In the genomic region with DNA sequence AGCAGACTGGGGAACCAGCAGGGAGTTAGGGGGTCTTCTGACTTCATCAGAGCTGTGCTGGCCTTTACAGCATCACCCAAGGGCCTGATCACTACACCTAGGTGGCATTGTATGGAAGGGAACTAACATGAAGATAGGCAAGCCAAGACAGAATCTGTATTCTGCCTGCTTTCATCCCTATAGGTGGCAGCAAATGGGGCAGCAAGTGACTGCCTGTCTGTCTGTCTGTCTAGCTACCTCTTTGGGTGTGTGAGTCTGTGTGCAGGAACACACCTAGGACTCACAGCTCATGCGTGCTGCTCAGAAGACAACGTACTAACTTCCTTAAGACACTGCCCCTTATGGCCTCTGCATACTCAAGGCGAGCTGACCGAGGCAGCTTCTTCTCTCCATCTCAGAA, we compare ENCODE assay signal across 9 mouse cellular contexts.
DNase-seq lines count a peak whose midpoint lies in the region; ATAC-seq and TF ChIP-seq lines count a peak whose summit lies in the region.
"Had no signal": no experiment of that assay in that cellular context is flagged by ENCODE, and none has a peak within 500 bp of the region (broad histone marks: within the 10 kb centered on the region; RNA-seq: fewer than 3 reads in every experiment).

No protein-coding gene starts in this region.

- no peak overlapping the region for H3K4me3 ChIP-seq in hindbrain, embryonic 10.5 days
- no peak overlapping the region for H3K4me3 ChIP-seq in hindbrain, embryonic 12.5 days
- H3K4me3 ChIP-seq in thymus, adult 2 months (ENCODE audit: control insufficient read depth, insufficient read depth, low read length): peak overlapping the region; percentile 5
- no peak overlapping the region for H3K4me3 ChIP-seq in stomach, embryonic 16.5 days (replicated peaks; ENCODE audit: low read length)
- no peak overlapping the region for H3K4me3 ChIP-seq in midbrain, embryonic 16.5 days (ENCODE audit: low read depth, low read length)
- H3K4me3 ChIP-seq: midbrain, embryonic 13.5 days had no signal

- TF ChIP-seq CTCF in thymus, adult 2 months (IDR thresholded peaks at IDR 0.05; ENCODE audit: borderline replicate concordance, control insufficient read depth, extremely low read depth, insufficient read depth, low read length, poor library complexity): no peak

- H3K27me3 ChIP-seq in hindbrain, embryonic 10.5 days (ENCODE audit: insufficient read depth, poor library complexity, severe bottlenecking): peaks cover 13% of the 10 kb centered on the region
- H3K27me3 ChIP-seq in hindbrain, embryonic 12.5 days: no peaks in the 10 kb centered on the region
- no peaks in the 10 kb centered on the region for H3K27me3 ChIP-seq in thymus, adult 2 months (ENCODE audit: control insufficient read depth, insufficient read depth, low read length)
- no peaks in the 10 kb centered on the region for H3K27me3 ChIP-seq in stomach, embryonic 16.5 days (ENCODE audit: control insufficient read depth, insufficient read depth, low read length)
- no peaks in the 10 kb centered on the region for H3K27me3 ChIP-seq in midbrain, embryonic 16.5 days (ENCODE audit: control insufficient read depth, insufficient read depth, low read depth, low read length)
- H3K27me3 ChIP-seq: midbrain, embryonic 13.5 days had no signal

- TF ChIP-seq POLR2A in thymus, adult 2 months (IDR thresholded peaks at IDR 0.05; ENCODE audit: control insufficient read depth, extremely low read depth, insufficient read depth, low read length, poor library complexity): no peak

- WGBS in hindbrain, embryonic 10.5 days: 88% methylated on average over 4 of the region's 4 CpGs
- WGBS in hindbrain, embryonic 12.5 days: 74% methylated on average over 4 of the region's 4 CpGs
- WGBS in thymus, adult 2 months: 21% methylated on average over 4 of the region's 4 CpGs
- WGBS in stomach, embryonic 16.5 days: 54% methylated on average over 4 of the region's 4 CpGs
- 84% methylated on average over 4 of the region's 4 CpGs for WGBS in midbrain, embryonic 16.5 days

- no peak overlapping the region for H3K4me2 ChIP-seq in hindbrain, embryonic 12.5 days (replicated peaks)
- H3K4me2 ChIP-seq in stomach, embryonic 16.5 days (ENCODE audit: low read depth, low read length): no peak overlapping the region
- H3K4me2 ChIP-seq in midbrain, embryonic 16.5 days (ENCODE audit: low read length): no peak overlapping the region
- H3K4me2 ChIP-seq: midbrain, embryonic 13.5 days had no signal

- H3K4me1 ChIP-seq in hindbrain, embryonic 10.5 days (replicated peaks): peaks cover 41% of the 10 kb centered on the region
- H3K4me1 ChIP-seq in hindbrain, embryonic 12.5 days: peaks cover 20% of the 10 kb centered on the region
- peaks cover 51% of the 10 kb centered on the region for H3K4me1 ChIP-seq in thymus, adult 2 months (replicated peaks; ENCODE audit: control insufficient read depth, insufficient read depth, low read length)
- peaks cover 32% of the 10 kb centered on the region; the same call in 1 of the 2 replicates for H3K4me1 ChIP-seq in stomach, embryonic 16.5 days (ENCODE audit: control insufficient read depth, insufficient read depth, low read length)
- H3K4me1 ChIP-seq in midbrain, embryonic 16.5 days (ENCODE audit: control insufficient read depth, insufficient read depth, low read length): peaks cover 10% of the 10 kb centered on the region; the same call in 1 of the 2 replicates

- H3K36me3 ChIP-seq in hindbrain, embryonic 10.5 days: no peaks in the 10 kb centered on the region
- no peaks in the 10 kb centered on the region for H3K36me3 ChIP-seq in hindbrain, embryonic 12.5 days
- H3K36me3 ChIP-seq in thymus, adult 2 months (ENCODE audit: control insufficient read depth, insufficient read depth, low read length): no peaks in the 10 kb centered on the region
- H3K36me3 ChIP-seq in stomach, embryonic 16.5 days (ENCODE audit: control insufficient read depth, insufficient read depth, low read length): no peaks in the 10 kb centered on the region
- H3K36me3 ChIP-seq in midbrain, embryonic 16.5 days (ENCODE audit: control insufficient read depth, insufficient read depth, low read length): no peaks in the 10 kb centered on the region
- H3K36me3 ChIP-seq: midbrain, embryonic 13.5 days had no signal

- peak overlapping the region; percentile 54; the same call in 1 of the 2 replicates for H3K27ac ChIP-seq in hindbrain, embryonic 10.5 days
- H3K27ac ChIP-seq in hindbrain, embryonic 12.5 days: no peak overlapping the region
- peak overlapping the region; percentile 81 for H3K27ac ChIP-seq in thymus, adult 2 months (ENCODE audit: control insufficient read depth, insufficient read depth, low read length)
- peak overlapping the region; percentile 78 for H3K27ac ChIP-seq in stomach, embryonic 16.5 days (ENCODE audit: low read length)
- H3K27ac ChIP-seq in midbrain, embryonic 16.5 days (ENCODE audit: low read length): no peak overlapping the region
- H3K27ac ChIP-seq: midbrain, embryonic 13.5 days had no signal

- DNase-seq in hindbrain, embryonic 10.5 days (ENCODE audit: low spot score): no peak
- DNase-seq in thymus, adult 2 months: no peak
- DNase-seq in thymus, adult 18-20 months: no peak
- DNase-seq in induced T-regulatory cell, adult 2 months (ENCODE audit: low read depth): peak; percentile 55

- H3K9ac ChIP-seq in hindbrain, embryonic 12.5 days: no peak overlapping the region
- peak overlapping the region; percentile 19; the same call in 1 of the 2 replicates for H3K9ac ChIP-seq in stomach, embryonic 16.5 days (ENCODE audit: low read length)
- H3K9ac ChIP-seq in midbrain, embryonic 16.5 days (ENCODE audit: low read depth, low read length): no peak overlapping the region
- H3K9ac ChIP-seq: midbrain, embryonic 13.5 days had no signal

- no peaks in the 10 kb centered on the region for H3K9me3 ChIP-seq in hindbrain, embryonic 10.5 days
- H3K9me3 ChIP-seq in hindbrain, embryonic 12.5 days (replicated peaks): no peaks in the 10 kb centered on the region
- H3K9me3 ChIP-seq in stomach, embryonic 16.5 days (replicated peaks; ENCODE audit: control insufficient read depth, low read length): no peaks in the 10 kb centered on the region
- no peaks in the 10 kb centered on the region for H3K9me3 ChIP-seq in midbrain, embryonic 16.5 days (replicated peaks; ENCODE audit: control insufficient read depth, low read length, poor library complexity, severe bottlenecking)
- H3K9me3 ChIP-seq: midbrain, embryonic 13.5 days had no signal

- no peak for ATAC-seq in hindbrain, embryonic 12.5 days (ENCODE audit: low FRiP score)
- ATAC-seq in stomach, embryonic 16.5 days (ENCODE audit: insufficient read depth, low FRiP score): 0 out of 2 replicates have a peak, but pooled peaks have one; percentile 43
- no peak for ATAC-seq in midbrain, embryonic 16.5 days
- ATAC-seq in erythroid progenitor cell, adult 5-6 weeks (replicated peaks; ENCODE audit: low FRiP score, poor library complexity, severe bottlenecking): no peak

Comparison
In these comparisons a context has a peak if more than half of its experiments do, and no peak if none do; other contexts are left out.
1. H3K27ac ChIP-seq: peak in hindbrain, embryonic 10.5 days (single experiment), thymus, adult 2 months (single experiment) and stomach, embryonic 16.5 days (single experiment); none in hindbrain, embryonic 12.5 days (single experiment) and midbrain, embryonic 16.5 days (single experiment).